Mouse (Mus musculus) ovary, postnatal 36 days (tissue): ENCODE results near the gene Cryl1.

Experiments
- DNase-seq: peaks from one replicate; pipeline ENCODE4 v3.0.0; 2022; ENCODE audit warnings: low spot score, mixed read lengths

The Cryl1 gene

DNA sequence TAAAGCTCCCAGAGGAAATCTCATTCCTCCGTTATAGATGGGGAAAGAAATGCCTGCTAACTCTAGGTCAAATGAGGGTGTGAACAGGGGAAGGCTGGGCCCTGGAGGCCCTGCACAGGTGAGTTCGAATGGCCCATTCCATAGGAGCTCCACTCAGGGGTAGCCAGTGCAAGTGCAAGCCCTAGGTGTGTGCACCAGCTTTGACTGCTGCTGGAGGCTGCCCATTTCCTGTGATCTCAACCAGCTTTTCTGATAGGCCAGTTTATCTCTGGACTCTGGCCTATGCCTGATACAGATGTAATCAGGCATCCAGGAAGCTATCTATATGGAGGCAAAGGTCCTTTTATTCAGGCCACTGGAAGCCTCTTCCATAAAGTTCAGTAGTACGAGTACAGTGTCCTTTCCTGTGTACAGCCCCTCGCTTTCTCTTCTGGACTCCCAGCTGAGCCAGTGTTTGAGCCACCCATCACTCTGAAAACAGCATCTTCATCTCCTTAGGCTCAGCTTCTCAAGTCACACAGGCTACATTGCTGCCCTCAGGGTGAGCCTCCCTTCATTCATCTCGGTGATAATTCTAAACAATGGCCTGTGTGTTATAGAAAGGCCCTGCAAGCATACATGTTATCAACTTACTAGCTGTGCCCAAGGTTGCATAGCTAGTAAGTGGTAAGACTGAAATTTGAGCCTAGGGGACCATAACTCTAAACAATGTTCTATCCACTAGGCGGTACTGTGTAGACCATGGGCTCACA, 167.9 kb downstream of the Cryl1 start:
- no peak for DNase-seq
